Mouse (Mus musculus) limb, embryonic 15.5 days (tissue): ENCODE results near the gene Pdzd9. TPM values are rescaled to one million over a fixed set of nuclear protein-coding genes. Genes with fewer than 3 reads are reported as not detected.
A peak's percentile ranks its signal among the peaks of the same experiment; 100 is the strongest.

Experiments used
- ATAC-seq: fragments of 200-750 bp; cut with Nextera tagmentation; 2 replicates; pipeline ENCODE4 v1.8.0; 2017; ENCODE audit warnings: low read depth, moderate TSS enrichment; ENCODE audit not compliant: insufficient number of reproducible peaks, low FRiP score, low TSS enrichment
- H3K27ac ChIP-seq: fragments of 300-500 bp; sonication (generic); 2 replicates; pipeline ENCODE4 v1.5.1; 2015; ENCODE audit warnings: moderate library complexity, mild to moderate bottlenecking, inconsistent platforms
- H3K27me3 ChIP-seq: fragments of 300-500 bp; sonication (generic); 2 replicates; pipeline ENCODE4 v1.6.1; 2015; ENCODE audit warnings: inconsistent platforms
- H3K36me3 ChIP-seq: fragments of 300-500 bp; sonication (generic); 2 replicates; pipeline ENCODE4 v1.6.1; 2015; ENCODE audit warnings: inconsistent platforms
- H3K4me1 ChIP-seq: fragments of 300-500 bp; sonication (generic); 2 replicates; pipeline ENCODE4 v1.6.1; 2015; ENCODE audit warnings: inconsistent platforms
- H3K4me2 ChIP-seq: fragments of 300-500 bp; sonication (generic); 2 replicates; pipeline ENCODE4 v1.6.1; 2015; ENCODE audit warnings: mild to moderate bottlenecking, inconsistent platforms
- H3K4me3 ChIP-seq: fragments of 300-500 bp; sonication (generic); 2 replicates; pipeline ENCODE4 v1.5.1; 2015; ENCODE audit warnings: mild to moderate bottlenecking, inconsistent platforms
- H3K9ac ChIP-seq: fragments of 300-500 bp; sonication (generic); 2 replicates; pipeline ENCODE4 v1.6.1; 2015; ENCODE audit warnings: inconsistent platforms
- H3K9me3 ChIP-seq: fragments of 300-500 bp; sonication (generic); 2 replicates; pipeline ENCODE4 v1.6.1; 2016; ENCODE audit warnings: inconsistent platforms
- WGBS: fragments of 180-500 bp; shearing (Covaris S2); methylation state at CpG from one replicate; pipeline ENCODE4 v1.1.7; 2015; 5-methylcytosine and 5-hydroxymethylcytosine counted together
- polyA plus RNA-seq: library from polyadenylated mRNA; unstranded; fragments of >200 nt; fragmentation: Nextera tagmentation; extraction: Ambion mirVana; gene quantifications from 2 replicates; pipeline ENCODE4 v1.2.1, GENCODE M21; 2015

Pdzd9 gene
- polyA plus RNA-seq, 1 experiment from 2014 or later, result 0.29 TPM

DNA sequence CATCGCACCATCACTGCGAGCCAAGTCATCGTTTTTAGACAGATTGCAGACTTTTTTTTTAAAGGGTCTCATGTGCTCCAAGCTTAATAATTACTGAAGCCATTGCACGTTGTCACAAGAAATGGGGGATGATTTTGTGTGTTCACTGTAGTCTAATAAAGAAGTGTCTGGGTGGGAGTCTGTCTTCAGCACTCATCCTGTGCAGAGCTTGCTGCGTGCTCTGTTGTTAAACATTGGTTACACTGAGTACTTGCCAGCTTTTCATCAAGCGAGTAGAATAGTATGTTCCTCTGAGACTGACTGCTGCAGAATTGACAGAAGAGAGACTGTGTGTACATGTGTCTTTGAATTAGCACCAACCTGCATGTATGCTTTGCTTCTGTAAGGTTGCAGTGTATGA lies 15.1 kb upstream of the Pdzd9 start:
- H3K4me2 ChIP-seq, result no peak overlapping the region
- H3K27ac ChIP-seq, result 0 out of 2 replicates have a peak overlapping the region, but pooled peaks have one; percentile 27
- peaks cover 8% of the 10 kb centered on the region for H3K4me1 ChIP-seq
- H3K9me3 ChIP-seq, result no peaks in the 10 kb centered on the region
- H3K36me3 ChIP-seq, result 0 out of 2 replicates have a peak, but pooled peaks cover 2% of the 10 kb centered on the region
- no peak overlapping the region for H3K9ac ChIP-seq
- no peaks in the 10 kb centered on the region for H3K27me3 ChIP-seq
- WGBS, result 59% methylated on average over 6 of the region's 6 CpGs
- H3K4me3 ChIP-seq, result no peak overlapping the region
- ATAC-seq, result no peak

DNA sequence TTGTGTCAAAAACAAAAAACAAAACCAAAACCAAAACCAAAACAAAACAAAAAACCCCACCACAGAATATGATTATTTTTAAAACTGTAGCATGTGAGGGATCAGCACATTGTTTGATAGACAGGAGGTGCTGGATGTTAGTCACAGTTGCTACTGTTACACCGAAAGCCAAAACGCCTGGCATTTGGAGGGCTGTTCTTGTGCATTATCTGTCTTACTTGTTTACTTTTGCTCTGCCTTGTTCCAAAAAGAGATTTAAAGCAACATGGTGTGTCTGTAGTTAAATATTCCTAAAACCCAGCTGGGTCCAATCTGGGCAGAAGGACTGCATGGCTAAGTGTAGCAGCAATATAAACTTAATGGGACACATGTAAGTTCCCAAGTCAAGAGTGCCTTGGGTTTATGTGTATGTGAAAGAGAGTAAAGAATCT lies 14.6 kb upstream of the Pdzd9 start:
- H3K36me3 ChIP-seq, result no peaks in the 10 kb centered on the region
- H3K27me3 ChIP-seq, result no peaks in the 10 kb centered on the region
- H3K4me3 ChIP-seq, result no peak overlapping the region
- H3K4me2 ChIP-seq, result no peak overlapping the region
- 66% methylated on average over 2 of the region's 2 CpGs for WGBS
- H3K9me3 ChIP-seq, result no peaks in the 10 kb centered on the region
- 0 out of 2 replicates have a peak overlapping the region, but pooled peaks have one; percentile 27 for H3K27ac ChIP-seq
- ATAC-seq, result no peak
- H3K4me1 ChIP-seq, result peaks cover 8% of the 10 kb centered on the region
- H3K9ac ChIP-seq, result no peak overlapping the region

DNA sequence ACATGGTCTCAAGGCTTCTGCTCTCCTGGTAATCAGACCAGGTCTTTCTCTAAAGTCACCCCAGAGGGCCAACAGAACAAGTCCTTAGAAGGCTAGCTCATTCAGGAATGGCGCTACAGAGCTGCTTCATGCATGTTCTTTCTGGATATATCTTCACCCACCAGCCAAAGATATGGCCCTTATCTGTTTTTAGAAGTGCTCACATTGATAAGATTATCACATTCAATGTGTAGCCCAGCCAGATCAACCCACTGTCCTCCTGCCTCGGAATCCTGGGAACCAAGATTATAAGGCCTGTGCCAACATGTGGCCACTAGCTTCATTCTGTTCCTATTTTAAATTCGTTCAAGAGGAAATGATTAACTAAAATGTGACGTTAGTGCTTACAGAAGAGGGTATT lies 11.9 kb upstream of the Pdzd9 start:
- no peak for ATAC-seq
- 76% methylated on average over 4 of the region's 4 CpGs for WGBS
- H3K4me1 ChIP-seq, result peaks cover 25% of the 10 kb centered on the region

DNA sequence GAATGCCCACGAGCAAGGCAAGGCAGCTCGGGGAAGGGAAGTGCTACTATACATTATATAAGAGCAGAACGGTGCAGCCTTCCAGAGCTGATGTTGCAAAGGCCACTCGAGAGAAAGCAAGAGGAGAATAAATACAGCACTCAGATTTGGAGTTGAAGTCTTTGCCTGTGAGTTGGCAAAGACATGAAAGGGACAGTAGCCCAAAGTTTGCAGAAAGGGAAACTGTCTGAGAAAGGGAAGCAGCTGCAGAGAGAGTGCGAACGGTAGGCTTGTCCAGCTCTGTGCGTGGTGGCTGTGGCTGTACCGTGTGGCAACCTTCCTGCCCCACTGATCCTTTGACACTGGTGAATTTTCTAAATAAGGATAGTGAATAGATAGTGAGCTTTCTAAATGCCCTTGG lies 8.9 kb upstream of the Pdzd9 start:
- Histone ChIP-seq H3K4me3 (peak overlapping the region; percentile 82), H3K9me3 (no peaks in the 10 kb centered on the region), H3K4me1 (peaks cover 25% of the 10 kb centered on the region), H3K27ac (no peak overlapping the region), H3K9ac (no peak overlapping the region), H3K36me3 (0 out of 2 replicates have a peak, but pooled peaks cover 2% of the 10 kb centered on the region), H3K4me2 (peak overlapping the region; percentile 79), H3K27me3 (no peaks in the 10 kb centered on the region)
- no peak for ATAC-seq
- WGBS, result 52% methylated on average over 8 of the region's 8 CpGs

More for the DNA sequence above, 11.9 kb upstream of the Pdzd9 start:
- Histone ChIP-seq H3K9ac (no peak overlapping the region), H3K4me3 (no peak overlapping the region), H3K36me3 (no peaks in the 10 kb centered on the region), H3K4me2 (no peak overlapping the region), H3K9me3 (no peaks in the 10 kb centered on the region), H3K27me3 (no peaks in the 10 kb centered on the region), H3K27ac (no peak overlapping the region)

DNA sequence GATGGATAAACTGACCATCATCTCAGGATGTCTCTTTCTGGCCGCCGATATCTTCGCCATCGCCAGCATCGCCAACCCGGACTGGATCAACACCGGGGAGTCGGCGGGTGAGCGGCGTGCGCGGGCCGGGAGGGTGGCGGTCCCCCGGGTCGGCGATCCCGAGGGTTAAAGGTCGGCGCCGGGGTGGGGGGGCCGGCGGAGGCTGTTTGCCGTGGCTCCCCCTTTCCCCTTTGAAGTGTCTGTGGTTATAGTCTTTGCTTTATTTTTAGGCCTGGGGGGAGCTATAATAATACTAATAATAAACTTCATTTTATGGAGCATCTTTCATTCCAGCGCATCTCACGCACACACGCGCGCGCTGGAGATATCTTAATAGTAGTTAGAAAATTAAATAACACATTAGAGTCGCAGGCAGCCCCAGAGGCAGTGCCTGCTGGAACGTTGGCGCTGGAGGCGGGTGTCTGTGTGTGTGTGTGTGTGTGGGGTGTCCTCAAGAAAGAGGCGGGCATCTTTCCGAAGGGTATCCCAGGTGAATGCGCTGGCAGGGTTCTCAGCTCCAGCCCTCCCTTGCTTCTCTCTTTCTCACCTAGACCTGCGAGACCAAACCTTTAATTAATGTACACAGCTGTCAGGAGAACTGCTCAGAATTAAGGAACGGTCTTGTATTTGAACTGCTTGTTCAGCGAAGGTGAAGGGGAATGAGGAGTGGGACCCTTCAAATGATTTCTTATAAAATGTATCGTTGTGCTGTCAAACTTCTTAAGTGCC lies 7.8 kb upstream of the Pdzd9 start:
- Histone ChIP-seq H3K4me1 (peaks cover 25% of the 10 kb centered on the region), H3K9me3 (no peaks in the 10 kb centered on the region), H3K4me3 (peak overlapping the region; percentile 82), H3K9ac (peak overlapping the region; percentile 80), H3K36me3 (0 out of 2 replicates have a peak, but pooled peaks cover 2% of the 10 kb centered on the region), H3K4me2 (peak overlapping the region; percentile 79), H3K27me3 (no peaks in the 10 kb centered on the region), H3K27ac (peak overlapping the region; percentile 65)
- WGBS, result 1% methylated on average over 41 of the region's 42 CpGs
- 0 out of 2 replicates have a peak, but pooled peaks have one; percentile 16 for ATAC-seq

DNA sequence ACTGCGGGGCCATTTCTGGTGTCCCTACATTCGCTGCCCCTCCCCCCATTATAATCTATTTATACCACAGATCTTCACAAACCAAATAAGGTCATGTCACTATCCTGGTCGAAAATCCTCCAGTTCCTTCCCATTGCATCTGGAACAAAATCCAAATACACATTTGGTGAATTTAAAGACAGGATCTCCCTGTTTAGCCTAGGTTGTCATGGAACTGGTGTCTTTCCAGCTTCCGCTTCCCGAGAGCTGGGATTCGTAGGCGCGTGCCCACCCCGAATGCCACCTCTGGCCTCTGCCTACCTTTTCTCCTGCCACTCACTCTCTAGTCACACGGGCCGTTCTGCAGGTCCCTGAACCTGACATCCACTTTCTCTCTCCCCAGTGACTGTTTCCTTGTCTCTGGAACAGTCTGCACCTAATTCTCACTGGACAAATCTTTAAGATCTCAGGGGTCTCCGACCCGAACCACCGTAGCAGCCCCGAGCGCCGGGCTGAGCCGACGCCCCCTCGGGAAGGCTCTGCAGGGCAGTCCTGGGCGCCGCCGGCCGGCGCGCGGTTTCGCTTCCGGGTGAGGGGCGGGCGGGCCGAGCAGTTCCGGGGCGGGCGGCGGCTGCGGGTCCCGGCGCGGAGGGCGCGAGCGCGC lies 7.0 kb upstream of the Pdzd9 start, which contains the start of gene Mosmo:
TSS of gene Mosmo (plus strand) at position 618 of the 643 bp plus-strand sequence.
- peak within 1 kb of the TSS; percentile 80 for H3K9ac ChIP-seq
- WGBS, result under 1% methylated on average over 43 of the region's 44 CpGs
- H3K4me3 ChIP-seq, result peak within 1 kb of the TSS; percentile 82
- no peaks in the 10 kb centered on the region for H3K27me3 ChIP-seq
- 0 out of 2 replicates have a peak, but pooled peaks cover 2% of the 10 kb centered on the region for H3K36me3 ChIP-seq
- peak within 1 kb of the TSS; percentile 79 for H3K4me2 ChIP-seq
- peaks cover 25% of the 10 kb centered on the region for H3K4me1 ChIP-seq
- peak within 1 kb of the TSS; percentile 65 for H3K27ac ChIP-seq
- no peaks in the 10 kb centered on the region for H3K9me3 ChIP-seq
- peak; percentile 86 for ATAC-seq

DNA sequence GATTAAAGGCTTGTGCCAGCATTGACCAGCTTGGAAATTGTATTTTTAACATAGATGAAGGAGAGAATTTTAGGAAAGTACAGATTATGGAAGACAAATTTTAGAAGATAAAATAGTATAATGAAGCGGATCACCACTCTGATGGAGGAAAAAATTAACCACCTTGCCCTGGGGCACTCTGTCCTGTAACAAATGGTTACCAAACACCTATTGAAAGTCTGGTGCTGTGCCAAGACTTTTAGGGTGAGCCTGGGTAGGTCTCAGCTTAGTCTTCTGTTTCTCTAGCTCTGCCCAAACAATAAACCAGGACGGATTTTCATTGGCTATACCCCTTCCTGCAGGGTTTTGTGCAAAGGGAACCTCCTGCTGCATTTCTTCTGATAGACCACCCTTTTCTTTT lies 1.1 kb upstream of the Pdzd9 start:
- 60% methylated on average over 2 of the region's 2 CpGs for WGBS
- no peak overlapping the region for H3K4me2 ChIP-seq

DNA sequence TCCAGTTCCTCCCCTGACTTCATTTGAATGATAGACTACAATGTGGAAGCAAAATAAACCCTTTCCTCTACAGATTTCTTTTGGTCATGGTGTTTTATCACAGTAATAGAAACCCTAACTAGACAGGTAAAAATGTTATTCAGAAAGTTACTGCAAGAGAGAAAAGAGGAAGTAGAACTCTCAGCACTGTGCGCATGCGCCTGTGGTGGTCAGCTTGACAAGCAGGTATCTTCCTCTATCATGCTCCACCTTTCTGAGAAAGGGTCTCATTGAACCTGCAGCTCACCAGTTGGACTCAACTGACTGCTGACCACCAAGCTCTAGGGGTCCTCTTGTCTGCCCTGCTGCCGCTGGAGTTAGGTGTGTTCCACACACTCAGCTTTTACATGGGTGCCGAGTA lies 8.1 kb downstream of the Pdzd9 start:
- WGBS, result 92% methylated on average over 4 of the region's 4 CpGs
- ATAC-seq, result no peak
- no peak overlapping the region for H3K4me3 ChIP-seq

More for the DNA sequence above, 1.1 kb upstream of the Pdzd9 start:
- Histone ChIP-seq H3K9me3 (no peaks in the 10 kb centered on the region), H3K27me3 (no peaks in the 10 kb centered on the region), H3K9ac (no peak overlapping the region), H3K36me3 (0 out of 2 replicates have a peak, but pooled peaks cover 2% of the 10 kb centered on the region), H3K4me3 (no peak overlapping the region), H3K4me1 (peaks cover 4% of the 10 kb centered on the region), H3K27ac (no peak overlapping the region)
- no peak for ATAC-seq

DNA sequence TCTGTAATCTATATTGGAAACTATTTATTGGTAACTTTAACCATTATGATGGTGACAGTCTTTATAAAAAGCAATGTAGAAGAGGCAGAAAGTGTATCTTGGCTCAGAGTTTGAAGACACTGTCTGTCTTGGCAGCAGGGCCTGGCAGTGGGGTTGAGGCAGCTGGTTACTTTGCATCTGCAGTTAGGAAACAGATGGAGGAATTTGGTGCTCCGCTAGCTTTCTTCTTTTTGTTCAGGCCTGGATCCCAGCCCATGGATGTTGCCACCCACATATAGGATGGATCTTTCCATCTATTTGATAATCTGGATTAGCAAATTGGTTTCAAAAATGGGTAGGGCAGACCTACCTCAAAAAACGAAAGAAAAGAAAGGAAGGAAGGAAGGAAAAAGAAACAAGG lies 22.3 kb downstream of the Pdzd9 start:
- Histone ChIP-seq H3K9me3 (no peaks in the 10 kb centered on the region), H3K27ac (no peak overlapping the region)
- WGBS, result 86% methylated on average over 2 of the region's 2 CpGs

More for the DNA sequence above, 8.1 kb downstream of the Pdzd9 start:
- H3K9me3 ChIP-seq, result no peaks in the 10 kb centered on the region
- no peak overlapping the region for H3K27ac ChIP-seq
- no peak overlapping the region for H3K9ac ChIP-seq
- H3K4me2 ChIP-seq, result no peak overlapping the region
- H3K36me3 ChIP-seq, result peaks cover 36% of the 10 kb centered on the region
- no peaks in the 10 kb centered on the region for H3K27me3 ChIP-seq
- no peaks in the 10 kb centered on the region for H3K4me1 ChIP-seq

DNA sequence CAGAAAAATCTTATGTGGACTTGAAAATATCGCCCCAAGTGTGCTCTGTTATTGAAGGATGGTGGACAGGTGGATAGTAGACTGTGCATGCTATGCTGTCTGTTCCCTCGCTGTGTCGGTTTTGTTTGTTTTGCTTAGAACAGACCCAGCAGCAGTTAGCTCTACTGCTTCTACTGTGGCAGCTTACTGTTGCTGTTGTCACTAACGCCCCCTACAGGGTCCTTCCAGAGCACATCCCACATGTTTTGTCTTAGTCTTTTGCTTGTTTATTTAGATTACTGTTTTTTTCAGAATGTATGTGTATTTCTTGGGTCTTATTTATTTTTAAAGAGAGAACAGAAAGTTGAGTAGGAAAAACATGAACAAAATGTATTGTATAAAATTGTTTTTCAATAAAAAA lies 26.9 kb downstream of the Pdzd9 start:
- H3K27ac ChIP-seq, result no peak overlapping the region
- H3K9ac ChIP-seq, result no peak overlapping the region
- no peaks in the 10 kb centered on the region for H3K9me3 ChIP-seq
- no peaks in the 10 kb centered on the region for H3K27me3 ChIP-seq
- no peak overlapping the region for H3K4me2 ChIP-seq
- H3K4me3 ChIP-seq, result no peak overlapping the region
- no peak for ATAC-seq
- peaks cover 74% of the 10 kb centered on the region for H3K36me3 ChIP-seq
- 69% methylated on average over 4 of the region's 4 CpGs for WGBS
- no peaks in the 10 kb centered on the region for H3K4me1 ChIP-seq

More for the DNA sequence above, 22.3 kb downstream of the Pdzd9 start:
- Histone ChIP-seq H3K27me3 (no peaks in the 10 kb centered on the region), H3K4me2 (no peak overlapping the region), H3K36me3 (peaks cover 85% of the 10 kb centered on the region), H3K4me3 (no peak overlapping the region), H3K9ac (no peak overlapping the region), H3K4me1 (no peaks in the 10 kb centered on the region)
- ATAC-seq, result no peak

DNA sequence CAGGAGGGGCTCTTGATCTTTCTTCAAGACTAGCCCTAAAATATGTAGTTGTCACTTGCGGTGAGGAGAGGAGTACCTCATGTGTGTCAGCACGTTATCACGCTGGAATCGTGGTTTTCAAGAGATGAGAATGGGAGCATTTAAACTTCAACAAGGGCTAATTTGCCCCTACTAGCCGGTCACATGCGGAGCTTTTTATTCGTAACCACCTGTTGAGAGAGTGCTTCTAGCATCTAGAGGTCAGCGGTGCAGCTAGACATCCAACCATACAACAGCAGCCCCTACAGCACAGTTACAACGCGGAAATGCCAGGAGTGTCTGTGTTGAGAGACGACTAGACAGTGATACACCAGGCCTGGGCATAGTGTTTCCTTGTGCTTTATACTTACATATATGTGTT lies 34.3 kb downstream of the Pdzd9 start:
- Histone ChIP-seq H3K36me3 (peaks cover 32% of the 10 kb centered on the region), H3K27ac (peak overlapping the region; percentile 97; the same call in 1 of the 2 replicates), H3K4me2 (peak overlapping the region; percentile 84), H3K9me3 (no peaks in the 10 kb centered on the region), H3K27me3 (no peaks in the 10 kb centered on the region), H3K4me1 (peaks cover 17% of the 10 kb centered on the region), H3K9ac (peak overlapping the region; percentile 97), H3K4me3 (peak overlapping the region; percentile 96)
- WGBS, result 1% methylated on average over 11 of the region's 11 CpGs
- no peak for ATAC-seq

DNA sequence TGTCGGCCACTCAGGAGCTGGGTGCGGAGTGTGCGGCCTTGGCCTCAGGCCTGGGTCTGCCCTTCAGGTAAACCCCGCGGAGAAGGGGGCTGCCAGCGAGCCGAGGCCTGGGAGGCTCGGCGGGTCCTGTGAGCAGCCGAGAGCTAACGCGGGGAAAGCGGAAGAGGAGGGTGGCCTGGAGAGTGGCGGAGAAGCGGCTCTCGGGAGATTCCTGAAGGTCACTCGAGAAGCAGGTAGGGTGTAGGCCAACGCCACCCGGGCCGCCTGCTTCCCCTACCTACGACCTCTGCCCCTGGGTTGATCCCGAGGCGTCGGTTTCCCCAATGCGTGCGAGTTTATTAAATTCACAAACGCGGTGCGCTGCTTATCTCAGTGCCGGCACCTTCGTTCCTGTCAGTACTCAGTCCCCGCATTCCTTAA lies 34.8 kb downstream of the Pdzd9 start:
- H3K27ac ChIP-seq, result peak overlapping the region; percentile 97
- H3K4me1 ChIP-seq, result peaks cover 17% of the 10 kb centered on the region
- H3K9ac ChIP-seq, result peak overlapping the region; percentile 97
- H3K4me3 ChIP-seq, result peak overlapping the region; percentile 96
- ATAC-seq, result peak; percentile 79
- H3K4me2 ChIP-seq, result peak overlapping the region; percentile 84
- H3K9me3 ChIP-seq, result no peaks in the 10 kb centered on the region
- peaks cover 28% of the 10 kb centered on the region for H3K36me3 ChIP-seq
- H3K27me3 ChIP-seq, result no peaks in the 10 kb centered on the region
- under 1% methylated on average over 31 of the region's 32 CpGs for WGBS
